Mouse (Mus musculus) monocyte, adult 5-6 weeks (primary cell): Measurements from ENCODE around the gene Krtap7-1. TPM values are rescaled to one million over a fixed set of nuclear protein-coding genes. Genes with fewer than 3 reads are reported as not detected.

Experiments
- total RNA-seq: library from RNA; stranded (forward); fragments of 200-1000, 200-491, 200-594 nt; gene quantifications from 3 replicates; pipeline ENCODE4 v1.2.3, GENCODE M21; 2017

Gene Krtap7-1
- total RNA-seq, 1 experiment from 2014 or later: not detected

Other genes with a start within 250 kb of the Krtap7-1 start
- not detected in 3 replicates for gene Krtap21-1, start 104.5 kb downstream of the Krtap7-1 start, total RNA-seq
- gene Krtap6-2, start 88.2 kb downstream of the Krtap7-1 start, total RNA-seq: not detected in 3 replicates
- gene Krtap8-1, start 20.4 kb downstream of the Krtap7-1 start, total RNA-seq: not detected in 3 replicates
- gene Krtap11-1, start 62.9 kb upstream of the Krtap7-1 start, total RNA-seq: not detected in 3 replicates